Mouse (Mus musculus) kidney, adult 8-10 months (tissue): ENCODE data around the gene Dido1.
A peak's percentile ranks its signal among the peaks of the same experiment; 100 is the strongest.

Experiments
- DNase-seq, 2 experiments: peaks; one replicate each; pipeline ENCODE4 v3.0.0; 2022

Gene Dido1

DNA sequence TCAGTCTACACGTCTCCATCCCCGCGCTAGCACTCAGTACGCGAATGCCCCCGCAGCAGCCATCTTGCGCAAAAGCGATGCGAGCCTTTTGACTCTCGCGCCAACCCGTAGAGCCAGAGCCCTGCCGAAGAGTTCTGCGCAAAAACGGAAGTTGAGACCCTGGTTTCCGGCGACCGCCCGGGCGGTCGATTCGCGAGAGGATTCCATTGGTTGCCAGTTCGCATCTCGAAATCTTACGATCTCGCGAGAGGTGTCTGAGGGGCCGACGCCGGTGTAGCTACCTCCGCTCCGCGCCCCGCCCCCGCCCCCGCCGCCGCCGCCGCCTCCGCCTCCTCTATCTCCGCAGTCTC is at the start of gene Dido1, which contains the start of gene Gid8:
TSS of gene Dido1 (minus strand) at position 77 of the 350 bp plus-strand sequence.
TSS of gene Gid8 (plus strand) at position 195 of the 350 bp plus-strand sequence.
- peak; percentile 95 for DNase-seq

DNA sequence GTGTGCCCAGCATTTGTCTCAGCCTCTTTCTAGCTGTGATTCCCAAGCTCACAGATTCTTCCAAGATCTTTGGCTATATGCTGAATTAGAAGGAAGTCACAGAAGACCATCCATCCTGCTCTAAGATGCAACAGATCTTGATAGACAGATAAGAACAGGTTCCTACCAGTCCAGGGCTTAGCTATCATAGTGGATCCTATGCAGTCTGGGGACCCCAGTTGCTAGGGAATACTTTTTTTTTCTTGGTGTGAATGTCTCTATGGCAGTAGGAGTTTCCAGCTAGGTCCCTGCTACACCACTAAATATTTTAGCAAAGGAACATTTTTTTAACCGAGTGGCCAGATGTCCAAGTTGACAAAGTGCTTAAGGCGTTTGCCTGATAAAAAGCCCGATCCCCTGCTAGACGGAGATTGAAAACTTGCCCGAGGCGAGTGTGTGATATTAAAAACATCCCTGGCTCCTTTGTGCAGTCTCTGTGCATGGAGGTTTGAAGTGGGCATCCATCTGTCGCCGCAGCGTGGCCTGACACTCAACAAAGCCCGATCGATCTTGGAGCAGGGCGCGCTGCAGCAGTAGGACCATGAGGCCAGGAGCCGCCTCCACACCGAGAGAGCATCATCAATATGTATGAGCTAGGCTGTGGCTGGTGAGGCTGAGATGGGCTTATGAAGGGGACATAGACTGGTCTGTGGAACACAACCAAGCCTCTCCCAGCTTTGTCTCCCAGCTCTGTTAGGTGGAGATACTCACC is 48.9 kb upstream of the Dido1 start:
- no peak for DNase-seq

GRCm38 (mm10) chr2:180756786-180757185 is 47.0 kb upstream of the Dido1 start:
- DNase-seq = no peak

GRCm38 (mm10) chr2:180755896-180756295 is 46.1 kb upstream of the Dido1 start:
- DNase-seq = peak in 1 of 2 experiments; percentile 57

- DNase-seq = no peak
Observed at GRCm38 (mm10) chr2:180754976-180755688, 45.3 kb upstream of the Dido1 start.

DNA sequence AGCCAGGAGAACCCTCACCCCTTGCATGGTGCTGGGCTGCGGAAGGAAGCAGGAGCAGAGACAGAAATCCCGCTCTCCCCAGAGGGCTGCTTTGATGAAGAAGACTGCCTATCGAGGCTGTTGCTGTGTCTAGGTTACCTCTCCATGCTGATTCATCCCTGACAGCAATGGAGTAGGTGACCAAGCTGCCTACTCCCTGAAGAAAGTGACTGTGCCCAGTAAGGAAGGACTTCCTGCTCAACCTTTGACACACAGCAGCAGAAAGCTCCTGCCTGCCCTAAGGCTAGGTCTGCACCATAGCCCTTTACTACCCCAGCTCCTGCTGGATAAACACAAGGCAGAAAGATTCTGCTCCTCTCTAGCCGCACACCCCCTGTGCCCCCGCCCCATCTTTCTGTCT is 39.1 kb upstream of the Dido1 start:
- DNase-seq = no peak

DNA sequence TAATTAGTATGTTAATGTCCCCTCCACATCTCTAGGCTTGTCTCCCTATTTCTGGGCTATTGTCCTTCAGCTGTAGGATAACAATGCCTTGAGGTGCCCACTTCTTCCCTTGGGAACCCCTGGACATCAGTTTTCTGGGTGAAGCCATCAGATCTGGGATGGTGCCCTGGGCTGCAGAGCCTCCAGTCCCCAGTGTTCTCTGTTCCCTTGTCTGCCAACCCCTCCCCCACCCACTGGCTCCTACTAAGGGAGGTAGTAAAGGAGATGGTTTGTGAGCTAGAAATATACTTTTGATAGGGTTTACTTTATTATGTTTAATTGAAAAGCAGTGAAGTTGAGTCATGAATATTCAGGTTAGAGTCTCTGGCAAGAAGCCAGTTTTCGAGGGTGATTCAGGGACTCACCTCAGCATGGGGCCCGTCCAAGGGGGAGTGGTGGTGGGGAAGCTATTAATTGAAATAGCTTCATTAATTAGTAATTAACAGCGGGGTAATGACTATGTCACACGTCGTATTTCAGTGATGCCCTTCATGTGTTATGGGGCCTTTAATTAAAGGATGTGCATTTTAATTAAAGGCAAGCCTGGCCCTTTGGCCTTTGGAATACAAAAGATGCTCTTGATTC is 36.9 kb upstream of the Dido1 start:
- no peak for DNase-seq

DNA sequence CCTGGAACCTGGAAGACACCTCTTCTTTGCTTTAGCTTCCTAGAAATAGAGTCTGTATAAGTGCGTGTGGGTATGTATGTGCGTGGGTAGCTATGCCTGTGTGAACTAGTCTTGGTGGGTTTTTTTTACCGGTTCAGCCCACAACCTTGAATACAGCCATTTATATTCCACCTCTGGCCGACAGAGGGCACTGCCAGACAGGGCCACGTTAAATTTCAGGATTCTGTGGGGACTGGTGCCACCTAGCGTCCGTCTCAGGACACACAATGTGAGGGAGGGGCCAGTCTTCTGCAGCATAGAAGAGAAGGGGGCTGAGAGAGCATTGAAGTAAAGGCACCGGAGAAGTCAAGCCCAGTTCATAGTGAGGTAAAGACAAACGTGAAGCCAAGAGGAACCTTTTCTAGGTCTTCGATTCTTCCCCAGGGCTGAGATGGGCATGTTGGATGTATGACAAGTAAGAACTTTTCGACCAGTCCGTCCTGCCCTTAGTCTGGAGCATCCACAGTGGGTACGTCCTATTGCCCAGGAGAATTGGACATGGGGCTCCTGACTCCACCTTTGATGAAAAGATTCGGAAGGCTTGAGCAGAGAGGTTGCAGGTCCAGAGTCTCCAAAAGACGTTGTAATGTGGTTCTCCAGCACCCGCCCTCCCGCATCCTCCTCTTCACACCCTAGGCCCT is 35.6 kb upstream of the Dido1 start:
- peak; percentile 67 to 88 for DNase-seq

DNA sequence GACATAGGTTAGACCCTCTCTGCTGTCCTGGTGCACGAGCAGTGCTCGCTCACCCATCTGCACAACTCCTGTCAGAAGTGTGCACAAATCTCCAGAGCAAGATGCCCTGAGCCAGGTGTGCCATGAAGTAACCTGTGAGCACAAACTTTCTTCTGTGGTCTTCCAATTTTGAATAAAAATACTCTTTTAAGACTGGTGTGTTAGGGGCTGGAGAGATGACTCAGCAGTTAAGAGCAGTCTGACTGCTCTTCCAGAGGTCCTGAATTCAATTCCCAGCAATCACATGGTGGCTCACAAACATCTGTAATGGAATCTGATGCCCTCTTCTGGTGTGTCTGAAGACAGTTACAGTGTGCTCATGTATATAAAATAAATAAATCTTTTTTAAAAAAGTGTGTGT is 33.5 kb upstream of the Dido1 start:
- DNase-seq = no peak

DNA sequence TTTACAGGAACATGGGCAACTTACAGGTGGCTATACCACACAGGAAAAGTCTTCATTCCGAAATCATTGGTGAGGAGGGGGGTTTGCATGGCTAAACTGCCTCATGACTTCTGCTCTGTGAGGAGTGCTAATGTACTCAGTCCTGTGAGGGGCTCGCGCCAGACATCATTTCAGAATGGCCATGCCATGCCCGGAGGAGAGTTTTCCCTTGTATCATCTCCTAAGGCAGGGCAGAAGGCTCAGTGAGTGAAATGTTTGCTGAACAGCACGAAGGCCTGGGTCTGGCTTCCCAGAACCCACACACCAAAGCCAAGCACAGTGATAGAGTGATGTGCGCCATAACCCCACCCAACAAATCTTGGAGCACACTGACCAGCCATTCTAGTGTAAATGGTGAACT is 33.0 kb upstream of the Dido1 start:
- no peak for DNase-seq

DNA sequence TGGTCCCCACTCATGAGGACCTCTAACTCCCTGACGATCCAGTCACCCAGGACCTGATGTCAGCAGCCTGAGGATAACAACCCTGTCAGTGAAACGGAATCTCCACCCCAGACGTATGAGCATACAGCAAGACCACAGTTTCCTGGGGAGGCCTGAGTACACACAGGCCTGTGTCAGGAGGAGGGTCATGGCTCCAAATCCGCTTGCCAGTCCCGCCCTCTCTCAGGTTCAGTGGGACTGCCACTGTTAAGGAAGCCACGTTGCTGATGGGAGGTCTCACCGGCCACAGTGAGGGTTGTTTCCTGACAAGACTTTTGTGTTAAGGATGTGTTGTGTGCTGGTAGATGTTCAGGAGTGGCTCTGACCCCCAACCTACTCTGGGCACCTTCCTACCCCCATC is 31.6 kb upstream of the Dido1 start:
- no peak for DNase-seq

- DNase-seq = no peak
Observed at GRCm38 (mm10) chr2:180740349-180740748, 30.6 kb upstream of the Dido1 start.

DNA sequence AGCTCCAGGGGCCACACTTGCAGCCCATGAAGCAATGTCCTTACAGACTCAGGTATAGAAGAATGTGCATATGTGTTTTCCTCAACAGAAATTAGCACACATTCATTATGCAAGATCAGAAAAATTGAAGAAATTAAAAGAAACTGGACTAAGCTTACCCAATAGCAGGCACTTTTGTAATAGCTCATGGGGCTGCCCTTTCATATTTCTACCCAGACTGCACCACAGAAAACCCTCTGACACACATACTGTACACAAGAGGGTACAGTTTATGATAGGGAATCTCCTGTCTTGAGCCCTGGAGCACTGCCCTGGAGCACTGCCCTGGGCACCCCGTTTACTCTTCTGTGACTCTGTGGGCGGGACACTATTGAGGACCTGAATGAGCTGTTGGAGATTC is 28.2 kb upstream of the Dido1 start:
- no peak for DNase-seq

DNA sequence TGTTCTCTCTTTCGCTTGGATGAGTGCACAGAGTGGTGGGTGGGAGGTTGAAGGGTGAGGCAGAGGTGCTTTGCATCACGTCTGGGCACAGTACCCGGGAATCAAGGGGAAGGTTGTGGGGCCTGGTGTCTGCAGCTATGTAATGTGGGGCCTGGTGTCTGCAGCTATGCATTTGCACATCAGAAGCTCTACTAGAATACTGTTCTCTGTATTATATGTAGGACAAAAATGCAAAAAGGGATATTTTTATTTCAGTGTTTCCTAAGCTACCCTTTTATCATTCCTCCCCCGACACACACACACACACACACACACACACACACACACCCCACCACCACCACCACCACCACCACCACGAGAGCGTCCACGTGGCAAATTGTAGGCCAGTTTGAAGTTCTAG is 25.4 kb upstream of the Dido1 start:
- no peak for DNase-seq

DNA sequence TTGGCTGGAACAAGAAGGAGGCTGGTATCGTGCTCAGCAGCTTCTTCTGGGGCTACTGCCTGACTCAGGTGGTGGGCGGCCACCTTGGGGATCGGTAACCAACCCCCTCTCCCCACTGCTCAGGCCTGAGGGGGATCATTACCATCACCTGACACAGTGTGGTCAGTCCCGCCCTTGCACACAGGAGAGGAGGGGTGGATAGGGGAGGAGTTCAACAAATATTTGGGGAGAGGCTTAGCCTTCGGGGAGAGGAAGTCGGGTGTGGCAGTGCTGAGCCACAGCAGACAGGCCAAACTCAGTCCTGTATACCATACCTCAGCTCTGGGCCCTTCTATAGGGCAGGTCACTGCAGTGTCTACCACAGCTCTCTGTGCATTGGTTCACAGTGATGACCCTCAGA is 22.2 kb upstream of the Dido1 start:
- DNase-seq = no peak

DNA sequence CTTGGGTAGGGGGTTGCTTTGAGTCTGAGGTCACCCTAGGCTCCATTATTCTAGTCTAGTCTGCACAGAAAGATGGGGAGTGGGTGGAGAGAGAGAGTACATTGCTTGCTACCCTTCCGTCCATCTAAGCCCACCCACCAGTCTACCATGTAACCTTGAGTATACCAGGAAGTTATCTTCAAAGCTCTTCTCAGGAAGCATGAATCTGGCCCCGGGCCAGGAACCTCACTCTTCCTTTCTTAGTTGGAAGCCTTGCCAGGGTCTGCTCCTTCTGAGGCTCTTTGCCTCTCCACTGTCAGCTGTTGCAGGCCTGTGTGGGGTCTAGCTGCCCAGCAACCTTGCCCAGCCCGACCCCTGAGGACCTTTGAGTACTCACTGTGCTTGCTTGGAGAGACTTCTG is 21.2 kb upstream of the Dido1 start:
- no peak for DNase-seq

- no peak for DNase-seq
Observed at GRCm38 (mm10) chr2:180727613-180728021, 17.8 kb upstream of the Dido1 start.

DNA sequence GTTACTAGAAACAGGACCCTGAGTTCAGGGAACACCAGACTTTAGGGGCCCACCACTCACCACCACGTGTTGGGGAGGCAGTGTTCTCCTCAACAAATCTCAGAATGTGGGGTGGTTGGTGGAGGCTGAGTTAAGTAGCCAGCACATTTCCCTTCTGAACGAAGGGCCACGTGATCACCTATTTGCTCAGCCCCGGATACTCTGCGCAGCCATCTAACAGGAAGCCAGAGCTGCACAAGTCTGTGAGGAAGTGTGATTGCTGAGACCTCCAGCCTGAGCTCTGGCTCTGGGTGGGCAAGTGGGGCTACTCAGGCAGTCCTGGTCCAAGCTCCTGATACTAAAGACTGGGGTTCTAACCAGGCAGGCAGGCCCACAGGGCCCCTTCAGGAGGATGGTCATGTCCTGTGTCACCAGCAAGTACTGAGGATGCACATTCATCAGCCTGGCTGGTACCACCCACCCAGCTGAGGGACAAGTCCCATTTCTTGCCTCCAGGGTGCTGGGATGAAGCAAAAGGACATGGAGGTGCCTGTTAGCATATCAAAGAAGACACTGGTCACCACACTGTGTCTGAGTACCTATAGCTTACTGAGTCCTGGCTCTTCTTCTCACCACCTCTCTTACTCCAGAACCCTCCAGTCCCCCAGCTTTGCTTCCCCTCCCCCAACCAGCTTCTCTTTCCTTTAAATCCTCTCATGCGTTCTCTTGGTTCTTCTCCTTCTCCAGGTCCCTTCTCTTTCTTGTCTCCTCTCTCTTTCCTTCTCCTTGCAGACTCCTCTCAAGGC is 17.1 kb upstream of the Dido1 start:
- DNase-seq = no peak

- no peak for DNase-seq
Observed at GRCm38 (mm10) chr2:180725856-180726629, 16.2 kb upstream of the Dido1 start.

DNA sequence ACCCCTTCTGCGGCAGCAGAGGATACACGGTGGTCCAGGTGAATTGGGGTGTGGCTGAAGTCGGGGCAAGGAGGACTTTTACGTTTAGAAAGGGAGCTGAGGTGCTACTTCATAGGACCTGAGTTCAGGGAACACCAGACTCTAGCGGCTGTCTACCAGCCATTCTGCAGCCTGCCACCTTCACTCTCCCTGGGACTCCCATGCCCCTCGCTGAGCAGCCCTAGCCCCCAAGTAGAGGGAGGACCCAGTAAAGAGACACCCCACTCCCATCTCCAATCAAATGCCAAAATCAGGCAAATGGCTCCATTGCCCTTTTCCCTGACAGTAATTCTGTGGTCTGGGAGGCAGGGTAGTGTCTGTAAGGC is 15.6 kb upstream of the Dido1 start:
- no peak for DNase-seq

- peak; percentile 70 to 75 for DNase-seq
Observed at GRCm38 (mm10) chr2:180724585-180725413, 15.0 kb upstream of the Dido1 start, which contains the start of gene Slc17a9. TSS of gene Slc17a9 (plus strand) at chr2:180725263.
